Mouse (Mus musculus) thymus, postnatal 10 days (tissue): ENCODE results near the gene Rsph6a.
A peak's percentile ranks its signal among the peaks of the same experiment; 100 is the strongest.

Source experiments
- DNase-seq, 2 experiments: peaks; one replicate each; pipeline ENCODE4 v3.0.0; 2021; ENCODE audit warnings: low spot score in 2 of 2

Gene Rsph6a

DNA sequence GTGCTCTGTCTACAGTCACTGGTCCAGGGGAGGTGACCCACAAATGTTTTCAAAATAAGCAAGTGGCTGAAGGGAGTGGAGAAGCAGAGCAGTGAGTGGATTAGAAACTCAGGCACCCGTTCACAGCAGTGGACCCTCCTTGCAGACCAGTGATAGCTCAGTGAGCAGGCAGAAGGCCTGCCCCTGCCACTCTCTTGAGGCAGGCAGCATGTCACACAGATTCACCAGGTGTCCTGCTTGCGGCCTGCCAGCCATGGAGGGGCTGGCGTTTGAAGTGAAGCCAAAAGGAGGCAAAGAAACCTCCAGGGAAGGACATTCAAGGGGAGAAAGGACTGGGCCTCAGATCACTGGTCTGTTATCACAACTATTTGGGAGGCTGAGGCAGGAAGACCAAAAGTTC, 24.2 kb downstream of the Rsph6a start:
- DNase-seq, result no peak

DNA sequence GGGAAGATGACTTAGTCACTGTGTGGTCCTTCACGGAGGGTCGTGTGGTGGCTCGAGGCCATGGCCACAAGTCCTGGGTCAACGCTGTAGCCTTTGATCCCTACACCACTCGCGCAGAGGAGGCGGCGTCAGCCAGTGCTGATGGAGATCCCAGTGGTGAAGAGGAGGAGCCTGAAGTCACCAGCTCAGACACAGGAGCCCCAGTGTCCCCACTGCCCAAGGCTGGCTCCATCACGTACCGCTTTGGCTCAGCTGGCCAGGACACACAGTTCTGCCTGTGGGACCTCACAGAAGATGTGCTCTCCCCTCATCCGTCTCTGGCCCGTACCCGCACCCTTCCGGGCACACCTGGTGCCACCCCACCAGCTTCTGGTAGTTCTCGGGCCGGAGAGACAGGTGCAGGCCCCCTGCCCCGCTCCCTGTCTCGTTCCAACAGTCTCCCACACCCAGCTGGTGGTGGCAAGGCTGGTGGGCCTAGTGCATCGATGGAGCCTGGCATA, 26.0 kb downstream of the Rsph6a start:
- DNase-seq, result no peak

- no peak for DNase-seq
Measured at GRCm38 (mm10) chr7:19082171-19082570, 27.7 kb downstream of the Rsph6a start.

DNA sequence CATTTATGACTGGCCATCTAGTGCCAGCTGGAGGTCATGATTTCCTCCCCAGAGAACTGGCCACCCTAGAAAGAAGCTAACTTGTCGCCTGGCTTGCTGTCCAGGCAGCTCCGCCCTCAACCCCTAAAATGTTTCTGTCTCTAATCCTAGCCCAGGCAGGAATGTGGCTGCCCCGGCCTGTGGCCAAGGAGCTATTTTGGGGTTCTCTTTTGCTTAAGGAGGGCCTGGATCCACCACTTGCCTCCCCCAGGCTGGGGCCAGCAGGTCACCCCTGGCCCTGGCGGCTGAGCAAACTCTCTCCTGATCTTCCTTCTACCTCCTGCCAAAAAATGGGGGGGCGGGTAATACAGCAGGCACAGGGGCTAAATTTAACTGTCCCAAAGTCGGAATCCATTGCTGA, 28.6 kb downstream of the Rsph6a start:
- no peak for DNase-seq

DNA sequence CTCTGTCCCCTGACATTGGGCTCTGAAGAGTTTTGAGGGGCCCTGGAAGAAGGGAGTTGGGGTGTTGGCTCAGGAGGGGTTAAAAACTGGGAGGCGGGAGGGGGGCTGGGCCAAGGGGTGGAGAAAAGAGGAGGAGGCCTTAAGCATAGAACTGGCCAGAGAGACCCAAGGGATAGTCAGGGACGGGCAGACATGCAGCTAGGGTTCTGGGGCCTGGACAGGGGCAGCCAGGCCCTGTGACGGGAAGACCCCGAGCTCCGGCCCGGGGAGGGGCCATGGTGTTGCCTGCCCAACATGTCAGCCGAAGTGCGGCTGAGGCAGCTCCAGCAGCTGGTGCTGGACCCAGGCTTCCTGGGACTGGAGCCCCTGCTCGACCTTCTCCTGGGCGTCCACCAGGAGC, 29.2 kb downstream of the Rsph6a start, which contains the start of gene Dmpk:
Gene Dmpk, plus strand, starts transcription at position 149 of the 400 bp plus-strand sequence.
- DNase-seq, result no peak

GRCm38 (mm10) chr7:19084277-19084771, 29.8 kb downstream of the Rsph6a start:
- DNase-seq, result no peak

GRCm38 (mm10) chr7:19084921-19085473, 30.5 kb downstream of the Rsph6a start:
- DNase-seq, result no peak

- no peak for DNase-seq
Measured at GRCm38 (mm10) chr7:19085495-19085894, 31.0 kb downstream of the Rsph6a start.

GRCm38 (mm10) chr7:19086042-19086441, 31.6 kb downstream of the Rsph6a start:
- no peak for DNase-seq

GRCm38 (mm10) chr7:19086760-19087159, 32.3 kb downstream of the Rsph6a start:
- no peak for DNase-seq

GRCm38 (mm10) chr7:19088813-19089212, 34.3 kb downstream of the Rsph6a start:
- DNase-seq, result peak; percentile 38 to 80

GRCm38 (mm10) chr7:19091913-19092312, 37.4 kb downstream of the Rsph6a start:
- no peak for DNase-seq

GRCm38 (mm10) chr7:19092381-19093173, 38.1 kb downstream of the Rsph6a start:
- peak in 1 of 2 experiments; percentile 45 for DNase-seq

DNA sequence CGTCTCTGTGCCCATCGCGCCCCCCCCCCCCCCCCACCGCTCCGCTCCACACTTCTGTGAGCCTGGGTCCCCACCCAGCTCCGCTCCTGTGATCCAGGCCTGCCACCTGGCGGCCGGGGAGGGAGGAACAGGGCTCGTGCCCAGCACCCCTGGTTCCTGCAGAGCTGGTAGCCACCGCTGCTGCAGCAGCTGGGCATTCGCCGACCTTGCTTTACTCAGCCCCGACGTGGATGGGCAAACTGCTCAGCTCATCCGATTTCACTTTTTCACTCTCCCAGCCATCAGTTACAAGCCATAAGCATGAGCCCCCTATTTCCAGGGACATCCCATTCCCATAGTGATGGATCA, 38.7 kb downstream of the Rsph6a start:
- peak; percentile 89 to 93 for DNase-seq

DNA sequence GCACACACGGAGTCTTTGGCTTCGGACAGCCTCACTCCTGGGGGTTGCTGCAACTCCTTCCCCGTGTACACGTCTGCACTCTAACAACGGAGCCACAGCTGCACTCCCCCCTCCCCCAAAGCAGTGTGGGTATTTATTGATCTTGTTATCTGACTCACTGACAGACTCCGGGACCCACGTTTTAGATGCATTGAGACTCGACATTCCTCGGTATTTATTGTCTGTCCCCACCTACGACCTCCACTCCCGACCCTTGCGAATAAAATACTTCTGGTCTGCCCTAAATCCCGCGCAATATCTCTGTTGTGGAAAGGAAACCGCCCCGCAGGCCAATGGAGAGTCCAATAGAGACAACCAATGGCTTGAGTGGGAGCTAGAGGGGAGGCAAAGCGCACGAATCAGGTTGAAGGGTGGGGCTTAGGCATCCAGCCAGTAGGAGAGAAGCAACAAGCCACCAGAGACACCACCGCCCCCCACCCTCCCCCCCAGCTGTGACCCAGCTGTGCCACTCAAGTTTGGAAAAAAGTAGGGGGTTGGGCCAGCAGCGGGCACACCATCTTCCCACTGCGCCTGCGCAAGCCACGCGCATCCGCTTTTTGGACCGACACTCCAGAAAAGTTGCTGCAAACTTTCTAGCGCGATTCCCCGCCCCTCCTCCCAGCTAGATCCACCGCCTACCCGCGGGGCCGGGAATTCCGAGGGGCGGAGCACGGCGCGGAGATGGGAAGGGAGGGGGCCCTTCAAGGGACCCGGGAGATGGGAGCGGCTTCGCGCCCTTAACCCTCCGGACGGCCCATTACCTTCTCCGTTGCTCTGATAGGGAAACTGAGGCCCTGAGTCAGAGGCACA, 39.3 kb downstream of the Rsph6a start:
- DNase-seq, result peak; percentile 94 to 95

DNA sequence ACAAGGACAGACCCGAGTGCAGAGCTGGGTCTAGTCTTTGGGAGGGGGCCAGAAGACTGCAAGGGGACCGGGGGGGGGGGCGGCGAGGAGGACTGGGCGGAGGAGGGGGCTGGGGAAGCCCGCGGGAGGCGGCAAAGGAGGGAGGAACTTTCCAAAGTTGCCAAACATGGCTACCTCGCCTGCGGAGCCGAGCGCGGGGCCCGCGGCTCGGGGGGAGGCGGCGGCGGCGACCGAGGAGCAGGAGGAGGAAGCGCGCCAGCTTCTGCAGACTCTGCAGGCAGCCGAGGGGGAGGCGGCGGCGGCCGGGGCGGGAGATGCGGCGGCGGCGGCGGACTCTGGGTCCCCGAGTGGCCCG, 40.0 kb downstream of the Rsph6a start, which contains the start of gene Six5:
Gene Six5, plus strand, starts transcription at position 124 of the 355 bp plus-strand sequence.
- DNase-seq, result peak; percentile 65 to 71

DNA sequence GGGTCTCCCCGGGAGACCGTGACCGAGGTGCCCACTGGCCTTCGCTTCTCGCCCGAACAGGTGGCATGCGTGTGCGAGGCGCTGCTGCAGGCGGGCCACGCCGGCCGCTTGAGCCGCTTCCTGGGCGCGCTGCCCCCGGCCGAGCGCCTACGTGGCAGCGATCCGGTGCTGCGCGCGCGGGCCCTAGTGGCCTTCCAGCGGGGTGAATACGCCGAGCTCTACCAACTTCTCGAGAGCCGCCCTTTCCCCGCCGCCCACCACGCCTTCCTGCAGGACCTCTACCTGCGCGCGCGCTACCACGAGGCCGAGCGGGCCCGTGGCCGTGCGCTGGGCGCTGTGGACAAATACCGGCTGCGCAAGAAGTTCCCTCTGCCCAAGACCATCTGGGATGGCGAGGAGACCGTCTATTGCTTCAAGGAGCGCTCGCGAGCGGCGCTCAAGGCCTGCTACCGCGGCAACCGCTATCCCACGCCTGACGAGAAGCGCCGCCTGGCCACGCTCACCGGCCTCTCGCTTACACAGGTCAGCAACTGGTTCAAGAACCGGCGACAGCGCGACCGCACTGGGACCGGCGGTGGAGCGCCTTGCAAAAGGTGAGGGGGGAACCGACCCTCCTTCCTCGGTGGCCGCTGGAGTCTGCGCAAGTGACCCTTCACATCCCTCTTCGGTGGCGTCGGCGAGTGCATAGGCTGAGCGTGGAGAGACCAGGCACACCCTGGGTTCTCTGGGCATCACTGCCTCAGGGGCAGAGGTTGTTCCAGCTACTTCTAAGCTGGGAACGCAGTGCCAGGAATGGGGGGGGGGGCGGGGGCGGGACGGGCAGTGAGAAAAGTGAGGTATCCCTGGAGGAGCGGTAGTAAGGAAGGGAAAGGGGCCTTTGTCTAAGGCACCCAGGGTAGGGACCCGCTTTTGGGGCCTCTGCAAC, 40.6 kb downstream of the Rsph6a start:
- DNase-seq, result peak; percentile 28 to 40

GRCm38 (mm10) chr7:19095751-19096110, 41.2 kb downstream of the Rsph6a start:
- DNase-seq, result peak in 1 of 2 experiments; percentile 17

- no peak for DNase-seq
Measured at GRCm38 (mm10) chr7:19096421-19096976, 42.0 kb downstream of the Rsph6a start.

DNA sequence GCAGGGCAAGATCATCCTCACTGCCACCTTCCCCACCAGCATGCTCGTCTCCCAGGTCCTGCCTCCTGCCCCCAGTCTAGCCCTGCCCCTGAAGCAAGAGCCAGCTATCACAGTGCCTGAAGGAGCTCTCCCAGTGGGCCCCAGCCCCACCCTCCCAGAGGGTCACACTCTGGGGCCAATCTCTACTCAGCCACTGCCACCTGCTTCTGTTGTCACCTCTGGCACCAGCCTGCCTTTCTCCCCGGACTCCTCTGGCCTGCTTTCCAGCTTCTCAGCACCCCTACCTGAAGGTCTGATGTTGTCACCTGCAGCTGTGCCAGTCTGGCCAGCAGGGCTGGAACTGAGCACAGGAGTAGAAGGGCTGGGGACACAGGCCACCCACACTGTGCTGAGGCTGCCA, 42.7 kb downstream of the Rsph6a start:
- no peak for DNase-seq

DNA sequence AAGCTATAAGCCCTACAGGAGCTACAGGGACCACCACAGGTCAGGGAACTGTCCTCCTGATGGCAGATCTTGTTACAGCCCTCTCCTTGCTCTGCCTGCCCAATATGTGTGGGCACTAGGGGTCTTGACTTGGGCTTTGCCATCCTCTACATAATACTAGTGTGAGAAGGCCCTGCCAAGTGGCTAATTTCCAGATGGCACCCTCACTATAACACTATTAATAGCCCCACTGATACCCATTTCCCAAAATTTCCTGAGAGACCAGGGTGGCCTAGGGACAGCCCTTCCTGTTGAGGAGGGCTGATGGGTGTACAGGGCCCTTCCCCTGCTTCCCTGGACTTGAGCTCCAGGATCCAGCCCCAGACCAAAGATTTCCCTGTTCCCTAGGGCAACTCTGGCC, 43.4 kb downstream of the Rsph6a start:
- DNase-seq, result no peak
